Mouse (Mus musculus) neural tube, embryonic 11.5 days (tissue): ENCODE data around the gene 1110032A03Rik. TPM values are rescaled to one million over a fixed set of nuclear protein-coding genes. Genes with fewer than 3 reads are reported as not detected.

Experiments
- ATAC-seq: fragments of 200-750 bp; cut with Nextera tagmentation; 2 replicates; pipeline ENCODE4 v1.8.0; 2017; ENCODE audit warnings: moderate number of reproducible peaks, mild to moderate bottlenecking, moderate TSS enrichment, moderate library complexity; ENCODE audit not compliant: insufficient read depth, low FRiP score, low TSS enrichment
- DNase-seq: peaks from one replicate; pipeline ENCODE4 v3.0.0-alpha.2; 2015; ENCODE audit warnings: low spot score
- H3K27ac ChIP-seq: fragments of 300-500 bp; sonication (generic); 2 replicates; pipeline ENCODE4 v1.5.1; 2014; ENCODE audit warnings: low read depth, mild to moderate bottlenecking, low read length
- H3K27me3 ChIP-seq: fragments of 300-500 bp; sonication (generic); 2 replicates; pipeline ENCODE4 v1.6.1; 2014; ENCODE audit warnings: mild to moderate bottlenecking, low read length, mixed read lengths; ENCODE audit not compliant: control insufficient read depth, insufficient read depth
- H3K36me3 ChIP-seq: fragments of 300-500 bp; sonication (generic); 2 replicates; pipeline ENCODE4 v1.6.1; 2014; ENCODE audit warnings: mild to moderate bottlenecking, low read length, moderate library complexity, mixed read lengths; ENCODE audit not compliant: control insufficient read depth, insufficient read depth
- H3K4me1 ChIP-seq: fragments of 300-500 bp; sonication (generic); 2 replicates; pipeline ENCODE4 v1.6.1; 2014; ENCODE audit warnings: low read length, mixed read lengths; ENCODE audit not compliant: control insufficient read depth, insufficient read depth
- H3K4me2 ChIP-seq: fragments of 300-500 bp; sonication (generic); 2 replicates; pipeline ENCODE4 v1.6.1; 2014; ENCODE audit warnings: low read depth, mild to moderate bottlenecking, moderate library complexity
- H3K4me3 ChIP-seq: fragments of 300-500 bp; sonication (generic); 2 replicates; pipeline ENCODE4 v1.5.1; 2014; ENCODE audit warnings: low read depth, low read length
- H3K9ac ChIP-seq: fragments of 300-500 bp; sonication (generic); 2 replicates; pipeline ENCODE4 v1.6.1; 2014; ENCODE audit warnings: mild to moderate bottlenecking, low read length
- H3K9me3 ChIP-seq: fragments of 300-500 bp; sonication (generic); 2 replicates; pipeline ENCODE4 v1.6.1; 2016; ENCODE audit warnings: low read length; ENCODE audit not compliant: control insufficient read depth
- WGBS: fragments of 180-500 bp; shearing (Covaris S2); extraction: QIAGEN DNeasy Blood & Tissue Kit; methylation state at CpG from one replicate; pipeline ENCODE4 v1.1.7; 2014; 5-methylcytosine and 5-hydroxymethylcytosine counted together
- polyA plus RNA-seq: library from polyadenylated mRNA; unstranded; fragments of >200 nt; fragmentation: Nextera tagmentation; extraction: Ambion mirVana; gene quantifications from 2 replicates; pipeline ENCODE4 v1.2.1, GENCODE M21; 2014

1110032A03Rik gene
- polyA plus RNA-seq, 1 experiment from 2014 or later, result 34.2 TPM

- no peaks in the 10 kb centered on the region for H3K4me1 ChIP-seq
- H3K36me3 ChIP-seq, result peaks cover 7% of the 10 kb centered on the region
- no peaks in the 10 kb centered on the region for H3K9me3 ChIP-seq
- no peak overlapping the region for H3K9ac ChIP-seq
- DNase-seq (no peak), ATAC-seq (no peak)
- H3K27ac ChIP-seq, result no peak overlapping the region
- H3K4me3 ChIP-seq, result no peak overlapping the region
- no peaks in the 10 kb centered on the region for H3K27me3 ChIP-seq
- H3K4me2 ChIP-seq, result no peak overlapping the region
- 82% methylated on average over 2 of the region's 2 CpGs for WGBS
These were observed 36.4 kb upstream of the 1110032A03Rik start for GRCm38 (mm10) chr9:50811746-50812145.

GRCm38 (mm10) chr9:50811187-50811586 is 35.9 kb upstream of the 1110032A03Rik start:
- no peaks in the 10 kb centered on the region for H3K4me1 ChIP-seq
- no peaks in the 10 kb centered on the region for H3K9me3 ChIP-seq
- H3K4me3 ChIP-seq, result no peak overlapping the region
- DNase-seq (no peak), ATAC-seq (no peak)
- H3K36me3 ChIP-seq, result peaks cover 5% of the 10 kb centered on the region
- no peaks in the 10 kb centered on the region for H3K27me3 ChIP-seq
- H3K9ac ChIP-seq, result no peak overlapping the region
- no peak overlapping the region for H3K27ac ChIP-seq
- WGBS, result 94% methylated on average over 7 of the region's 7 CpGs
- no peak overlapping the region for H3K4me2 ChIP-seq

- Histone ChIP-seq H3K9ac (no peak overlapping the region), H3K4me2 (no peak overlapping the region), H3K27me3 (no peaks in the 10 kb centered on the region), H3K4me1 (no peaks in the 10 kb centered on the region), H3K9me3 (no peaks in the 10 kb centered on the region), H3K36me3 (peaks cover 5% of the 10 kb centered on the region), H3K4me3 (no peak overlapping the region), H3K27ac (no peak overlapping the region)
- ATAC-seq (no peak), DNase-seq (no peak)
- WGBS, result 94% methylated on average over 13 of the region's 13 CpGs
These were observed 33.8 kb upstream of the 1110032A03Rik start for GRCm38 (mm10) chr9:50809146-50809545.

- no peak overlapping the region for H3K9ac ChIP-seq
- 85% methylated on average over 6 of the region's 6 CpGs for WGBS
- H3K4me2 ChIP-seq, result no peak overlapping the region
- no peak overlapping the region for H3K27ac ChIP-seq
- H3K27me3 ChIP-seq, result no peaks in the 10 kb centered on the region
- no peak for ATAC-seq
- H3K4me3 ChIP-seq, result no peak overlapping the region
- DNase-seq, result no peak
- H3K9me3 ChIP-seq, result no peaks in the 10 kb centered on the region
- peaks cover 3% of the 10 kb centered on the region for H3K36me3 ChIP-seq
- no peaks in the 10 kb centered on the region for H3K4me1 ChIP-seq
These were observed 33.2 kb upstream of the 1110032A03Rik start for GRCm38 (mm10) chr9:50808471-50808870.

- Histone ChIP-seq H3K36me3 (no peaks in the 10 kb centered on the region), H3K4me2 (no peak overlapping the region), H3K9ac (no peak overlapping the region), H3K4me3 (no peak overlapping the region), H3K27me3 (no peaks in the 10 kb centered on the region), H3K9me3 (no peaks in the 10 kb centered on the region), H3K27ac (no peak overlapping the region), H3K4me1 (no peaks in the 10 kb centered on the region)
- DNase-seq, result no peak
- WGBS, result 89% methylated on average over 7 of the region's 7 CpGs
- no peak for ATAC-seq
These were observed 27.8 kb upstream of the 1110032A03Rik start for GRCm38 (mm10) chr9:50803055-50803671.

GRCm38 (mm10) chr9:50800985-50801384 is 25.7 kb upstream of the 1110032A03Rik start:
- 66% methylated on average over 2 of the region's 2 CpGs for WGBS
- Histone ChIP-seq H3K27me3 (no peaks in the 10 kb centered on the region), H3K4me1 (no peaks in the 10 kb centered on the region), H3K4me3 (no peak overlapping the region), H3K36me3 (no peaks in the 10 kb centered on the region), H3K9me3 (no peaks in the 10 kb centered on the region), H3K27ac (no peak overlapping the region), H3K9ac (no peak overlapping the region), H3K4me2 (no peak overlapping the region)
- DNase-seq (peak; percentile 27), ATAC-seq (no peak)

GRCm38 (mm10) chr9:50798368-50798767 is 23.0 kb upstream of the 1110032A03Rik start:
- H3K9ac ChIP-seq, result no peak overlapping the region
- WGBS, result 89% methylated on average over 5 of the region's 5 CpGs
- no peak overlapping the region for H3K4me3 ChIP-seq
- DNase-seq (no peak), ATAC-seq (no peak)
- H3K36me3 ChIP-seq, result peaks cover 3% of the 10 kb centered on the region; the same call in 1 of the 2 replicates
- no peak overlapping the region for H3K27ac ChIP-seq
- no peaks in the 10 kb centered on the region for H3K27me3 ChIP-seq
- no peaks in the 10 kb centered on the region for H3K4me1 ChIP-seq
- H3K4me2 ChIP-seq, result no peak overlapping the region
- H3K9me3 ChIP-seq, result no peaks in the 10 kb centered on the region

- Histone ChIP-seq H3K36me3 (peaks cover 3% of the 10 kb centered on the region; the same call in 1 of the 2 replicates), H3K4me2 (no peak overlapping the region), H3K4me3 (no peak overlapping the region), H3K27me3 (no peaks in the 10 kb centered on the region), H3K4me1 (no peaks in the 10 kb centered on the region), H3K9me3 (no peaks in the 10 kb centered on the region), H3K9ac (no peak overlapping the region), H3K27ac (no peak overlapping the region)
- 93% methylated on average over 7 of the region's 7 CpGs for WGBS
- DNase-seq (no peak), ATAC-seq (no peak)
These were observed 22.3 kb upstream of the 1110032A03Rik start for GRCm38 (mm10) chr9:50797641-50798040.

- no peak for DNase-seq
- ATAC-seq, result no peak
- no peaks in the 10 kb centered on the region for H3K9me3 ChIP-seq
- 89% methylated on average over 8 of the region's 8 CpGs for WGBS
- no peaks in the 10 kb centered on the region for H3K4me1 ChIP-seq
- no peak overlapping the region for H3K27ac ChIP-seq
- H3K27me3 ChIP-seq, result no peaks in the 10 kb centered on the region
- H3K4me2 ChIP-seq, result no peak overlapping the region
- no peak overlapping the region for H3K4me3 ChIP-seq
- H3K36me3 ChIP-seq, result peaks cover 5% of the 10 kb centered on the region
- H3K9ac ChIP-seq, result no peak overlapping the region
These were observed 21.5 kb upstream of the 1110032A03Rik start for GRCm38 (mm10) chr9:50796776-50797175.
